Mouse (Mus musculus) embryonic facial prominence, embryonic 12.5 days (tissue): ENCODE measurements around the gene Camsap2. TPM values are rescaled to one million over a fixed set of nuclear protein-coding genes. Genes with fewer than 3 reads are reported as not detected.
A peak's percentile ranks its signal among the peaks of the same experiment; 100 is the strongest.

ENCODE experiments used
- ATAC-seq: fragments of 200-750 bp; cut with Nextera tagmentation; 2 replicates; pipeline ENCODE4 v1.8.0; 2017; ENCODE audit not compliant: insufficient number of reproducible peaks, insufficient read depth, low FRiP score, low TSS enrichment
- H3K27ac ChIP-seq: fragments of 300-500 bp; sonication (generic); 2 replicates; pipeline ENCODE4 v1.5.1; 2016; ENCODE audit warnings: mild to moderate bottlenecking
- H3K27me3 ChIP-seq: fragments of 300-500 bp; sonication (generic); 2 replicates; pipeline ENCODE4 v1.6.1; 2016; ENCODE audit warnings: mild to moderate bottlenecking, moderate library complexity
- H3K36me3 ChIP-seq: fragments of 300-500 bp; sonication (generic); 2 replicates; pipeline ENCODE4 v1.6.1; 2016; ENCODE audit warnings: mild to moderate bottlenecking
- H3K4me1 ChIP-seq: fragments of 300-500 bp; sonication (generic); 2 replicates; pipeline ENCODE4 v1.6.1; 2016
- H3K4me2 ChIP-seq: fragments of 300-500 bp; sonication (generic); replicated peaks from 2 replicates; pipeline ENCODE4 v1.6.1; 2016; ENCODE audit warnings: mild to moderate bottlenecking, moderate library complexity
- H3K4me3 ChIP-seq: fragments of 300-500 bp; sonication (generic); 2 replicates; pipeline ENCODE4 v1.5.1; 2016; ENCODE audit warnings: mild to moderate bottlenecking
- H3K9ac ChIP-seq: fragments of 300-500 bp; sonication (generic); 2 replicates; pipeline ENCODE4 v1.6.1; 2016; ENCODE audit warnings: mild to moderate bottlenecking, moderate library complexity
- H3K9me3 ChIP-seq: fragments of 300-500 bp; sonication (generic); 2 replicates; pipeline ENCODE4 v1.6.1; 2016; ENCODE audit warnings: mild to moderate bottlenecking, moderate library complexity
- WGBS: fragments of 180-500 bp; shearing (Covaris S2); methylation state at CpG from one replicate; pipeline ENCODE4 v1.1.7; 2016; 5-methylcytosine and 5-hydroxymethylcytosine counted together
- polyA plus RNA-seq: library from polyadenylated mRNA; unstranded; fragments of >200 nt; fragmentation: Nextera tagmentation; extraction: Ambion mirVana; gene quantifications from 2 replicates; pipeline ENCODE4 v1.2.1, GENCODE M21; 2016

Gene Camsap2
- polyA plus RNA-seq, 1 experiment from 2014 or later: 17.1 TPM

- under 1% methylated on average over 9 of the region's 9 CpGs for WGBS
- H3K27me3 ChIP-seq: no peaks in the 10 kb centered on the region
- H3K4me3 ChIP-seq: peak overlapping the region; percentile 68
- 0 out of 2 replicates have a peak, but pooled peaks cover 5% of the 10 kb centered on the region for H3K36me3 ChIP-seq
- peak overlapping the region; percentile 81 for H3K4me2 ChIP-seq
- peak overlapping the region; percentile 80 for H3K27ac ChIP-seq
- H3K9ac ChIP-seq: peak overlapping the region; percentile 67
- peaks cover 42% of the 10 kb centered on the region for H3K4me1 ChIP-seq
- H3K9me3 ChIP-seq: no peaks in the 10 kb centered on the region
- ATAC-seq: no peak
Observed at GRCm38 (mm10) chr1:136232285-136232926, 113.5 kb downstream of the Camsap2 start.

DNA sequence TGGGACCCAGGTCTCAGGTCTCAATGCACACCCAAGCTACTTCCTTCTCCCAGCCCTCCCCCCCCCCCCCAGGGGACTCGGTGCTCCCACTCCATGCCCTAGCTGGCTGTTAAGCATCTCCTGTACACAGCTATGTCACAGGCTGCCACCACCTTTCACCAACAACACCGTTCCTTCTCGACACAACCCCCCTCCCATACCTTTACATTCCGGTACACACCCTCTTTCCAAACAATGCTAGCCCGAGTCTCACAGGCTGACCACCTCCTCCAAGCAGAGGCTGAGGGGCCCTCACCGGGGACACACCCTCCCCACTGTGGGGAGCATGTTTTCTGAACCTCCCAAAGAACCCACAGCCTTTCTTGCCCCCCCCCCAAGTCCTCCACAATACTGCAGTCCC is 114.3 kb downstream of the Camsap2 start:
- Histone ChIP-seq H3K9me3 (no peaks in the 10 kb centered on the region), H3K27me3 (no peaks in the 10 kb centered on the region), H3K4me1 (peaks cover 42% of the 10 kb centered on the region), H3K4me2 (peak overlapping the region; percentile 81), H3K4me3 (peak overlapping the region; percentile 68), H3K9ac (peak overlapping the region; percentile 59), H3K27ac (peak overlapping the region; percentile 58), H3K36me3 (peaks cover 13% of the 10 kb centered on the region)
- no peak for ATAC-seq
- WGBS: 2% methylated on average over 6 of the region's 6 CpGs

GRCm38 (mm10) chr1:136230201-136230600 is 115.7 kb downstream of the Camsap2 start:
- H3K4me3 ChIP-seq: peak overlapping the region; percentile 20; the same call in 1 of the 2 replicates
- peak overlapping the region; percentile 72 for H3K27ac ChIP-seq
- WGBS: 23% methylated on average over 11 of the region's 11 CpGs
- H3K27me3 ChIP-seq: no peaks in the 10 kb centered on the region
- peaks cover 27% of the 10 kb centered on the region for H3K36me3 ChIP-seq
- no peak for ATAC-seq
- peak overlapping the region; percentile 33; the same call in 1 of the 2 replicates for H3K9ac ChIP-seq
- H3K9me3 ChIP-seq: no peaks in the 10 kb centered on the region
- H3K4me1 ChIP-seq: peaks cover 42% of the 10 kb centered on the region
- peak overlapping the region; percentile 81 for H3K4me2 ChIP-seq

GRCm38 (mm10) chr1:136229040-136229373 is 116.9 kb downstream of the Camsap2 start:
- ATAC-seq: no peak
- 19% methylated on average over 6 of the region's 6 CpGs for WGBS
- Histone ChIP-seq H3K9me3 (no peaks in the 10 kb centered on the region), H3K4me2 (peak overlapping the region; percentile 7; the same call in 1 of the 2 replicates), H3K4me3 (no peak overlapping the region), H3K36me3 (peaks cover 39% of the 10 kb centered on the region), H3K27me3 (no peaks in the 10 kb centered on the region), H3K27ac (no peak overlapping the region; the same call in 1 of the 2 replicates), H3K9ac (no peak overlapping the region), H3K4me1 (peaks cover 42% of the 10 kb centered on the region)

GRCm38 (mm10) chr1:136228328-136229039 is 117.4 kb downstream of the Camsap2 start:
- H3K27me3 ChIP-seq: no peaks in the 10 kb centered on the region
- no peak overlapping the region for H3K9ac ChIP-seq
- peaks cover 42% of the 10 kb centered on the region for H3K4me1 ChIP-seq
- H3K36me3 ChIP-seq: peaks cover 44% of the 10 kb centered on the region
- ATAC-seq: no peak
- WGBS: 20% methylated on average over 13 of the region's 13 CpGs
- H3K27ac ChIP-seq: no peak overlapping the region; the same call in 1 of the 2 replicates
- H3K4me2 ChIP-seq: peak overlapping the region; percentile 7
- H3K9me3 ChIP-seq: no peaks in the 10 kb centered on the region
- no peak overlapping the region for H3K4me3 ChIP-seq

DNA sequence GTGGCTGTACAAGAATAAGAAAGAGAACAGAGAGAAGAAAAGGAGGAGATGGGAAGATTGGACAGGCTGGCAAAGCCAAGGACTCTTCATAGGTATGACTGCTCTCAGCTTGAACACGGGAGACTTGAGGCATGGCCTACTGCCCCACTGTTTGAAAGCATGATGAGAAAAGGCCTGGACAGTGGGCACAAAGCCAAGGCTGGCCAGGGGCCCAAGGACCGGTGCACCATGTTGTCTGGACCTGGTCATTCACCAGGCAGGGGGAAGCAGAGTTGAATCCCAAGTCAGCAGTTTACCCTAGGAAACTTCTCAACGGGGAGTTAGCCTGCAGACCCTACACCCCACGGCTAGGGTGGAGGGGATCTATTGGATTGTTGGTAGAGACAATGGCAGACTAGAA is 118.0 kb downstream of the Camsap2 start:
- peak overlapping the region; percentile 7; the same call in 1 of the 2 replicates for H3K4me2 ChIP-seq
- peaks cover 42% of the 10 kb centered on the region for H3K4me1 ChIP-seq
- H3K36me3 ChIP-seq: peaks cover 48% of the 10 kb centered on the region
- ATAC-seq: no peak
- WGBS: 76% methylated on average over 4 of the region's 4 CpGs
- no peak overlapping the region for H3K27ac ChIP-seq
- no peak overlapping the region for H3K4me3 ChIP-seq
- H3K9me3 ChIP-seq: no peaks in the 10 kb centered on the region
- no peaks in the 10 kb centered on the region for H3K27me3 ChIP-seq
- no peak overlapping the region for H3K9ac ChIP-seq

- no peak overlapping the region for H3K27ac ChIP-seq
- H3K36me3 ChIP-seq: peaks cover 52% of the 10 kb centered on the region
- WGBS: 95% methylated on average over 8 of the region's 8 CpGs
- no peak overlapping the region for H3K4me2 ChIP-seq
- no peak for ATAC-seq
- no peaks in the 10 kb centered on the region for H3K27me3 ChIP-seq
- H3K9ac ChIP-seq: no peak overlapping the region
- H3K4me3 ChIP-seq: no peak overlapping the region
- no peaks in the 10 kb centered on the region for H3K9me3 ChIP-seq
- peaks cover 39% of the 10 kb centered on the region for H3K4me1 ChIP-seq
Observed at GRCm38 (mm10) chr1:136226626-136227025, 119.3 kb downstream of the Camsap2 start.

GRCm38 (mm10) chr1:136225846-136226245 is 120.1 kb downstream of the Camsap2 start:
- Histone ChIP-seq H3K9me3 (no peaks in the 10 kb centered on the region), H3K27ac (no peak overlapping the region), H3K4me2 (no peak overlapping the region), H3K36me3 (peaks cover 60% of the 10 kb centered on the region), H3K4me3 (no peak overlapping the region), H3K9ac (no peak overlapping the region), H3K4me1 (peaks cover 31% of the 10 kb centered on the region), H3K27me3 (no peaks in the 10 kb centered on the region)
- no peak for ATAC-seq
- WGBS: 94% methylated on average over 8 of the region's 8 CpGs

DNA sequence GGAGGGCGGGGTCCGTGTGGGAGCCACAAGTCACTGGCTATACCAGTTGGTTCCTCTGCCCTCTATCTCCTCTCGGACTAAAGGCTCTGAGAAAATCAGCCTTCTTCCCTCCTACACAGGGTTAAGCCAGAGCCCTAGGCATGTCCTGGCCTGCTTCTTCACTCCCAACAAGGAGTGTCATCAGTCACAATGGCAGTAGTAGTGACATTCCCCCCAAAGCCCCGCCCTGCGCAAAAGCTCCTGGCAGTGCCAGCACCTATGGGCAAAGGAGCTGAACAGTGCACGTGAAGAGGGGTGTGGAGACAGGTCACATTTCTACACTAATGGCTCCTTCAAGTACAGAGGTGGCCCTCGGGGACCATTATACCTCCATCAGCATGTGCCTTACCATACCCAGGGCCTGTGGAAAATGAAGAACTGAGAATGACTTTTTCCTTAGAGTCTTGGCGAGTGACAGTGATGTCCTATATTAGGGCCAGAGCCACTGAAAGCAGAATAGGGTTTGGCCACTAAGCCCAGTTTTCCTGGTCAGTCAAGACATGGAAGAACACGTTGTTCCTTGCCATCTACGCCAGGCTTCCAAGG is 122.1 kb downstream of the Camsap2 start:
- H3K4me1 ChIP-seq: peaks cover 11% of the 10 kb centered on the region
- H3K27me3 ChIP-seq: no peaks in the 10 kb centered on the region
- 87% methylated on average over 10 of the region's 10 CpGs for WGBS
- no peak for ATAC-seq
- H3K9me3 ChIP-seq: no peaks in the 10 kb centered on the region
- H3K4me2 ChIP-seq: no peak overlapping the region
- no peak overlapping the region for H3K4me3 ChIP-seq
- H3K36me3 ChIP-seq: peaks cover 79% of the 10 kb centered on the region
- H3K9ac ChIP-seq: no peak overlapping the region
- H3K27ac ChIP-seq: no peak overlapping the region

DNA sequence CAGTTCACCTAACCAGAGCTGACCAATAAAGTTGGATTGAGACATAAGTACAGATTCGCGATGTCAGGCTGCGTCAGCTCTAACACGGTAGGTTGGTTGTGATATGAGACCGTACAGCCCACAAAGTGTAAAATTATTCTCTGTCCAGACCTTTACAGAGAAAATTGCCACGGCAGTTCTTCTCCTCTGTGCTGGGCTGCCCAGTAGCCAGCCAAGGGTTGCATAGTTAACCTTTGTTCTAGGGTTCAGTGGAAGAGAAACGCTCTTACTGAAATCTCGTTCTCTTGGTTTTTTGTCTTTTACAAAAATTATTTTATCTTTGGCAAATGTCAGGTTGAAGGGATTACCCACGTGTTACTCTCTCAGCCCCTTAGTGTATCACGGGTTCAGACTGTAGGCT is 123.5 kb downstream of the Camsap2 start:
- Histone ChIP-seq H3K27me3 (no peaks in the 10 kb centered on the region), H3K4me2 (no peak overlapping the region), H3K9ac (no peak overlapping the region), H3K27ac (no peak overlapping the region), H3K4me1 (no peaks in the 10 kb centered on the region), H3K9me3 (no peaks in the 10 kb centered on the region), H3K36me3 (peaks cover 88% of the 10 kb centered on the region), H3K4me3 (no peak overlapping the region)
- no peak for ATAC-seq
- 87% methylated on average over 10 of the region's 10 CpGs for WGBS

DNA sequence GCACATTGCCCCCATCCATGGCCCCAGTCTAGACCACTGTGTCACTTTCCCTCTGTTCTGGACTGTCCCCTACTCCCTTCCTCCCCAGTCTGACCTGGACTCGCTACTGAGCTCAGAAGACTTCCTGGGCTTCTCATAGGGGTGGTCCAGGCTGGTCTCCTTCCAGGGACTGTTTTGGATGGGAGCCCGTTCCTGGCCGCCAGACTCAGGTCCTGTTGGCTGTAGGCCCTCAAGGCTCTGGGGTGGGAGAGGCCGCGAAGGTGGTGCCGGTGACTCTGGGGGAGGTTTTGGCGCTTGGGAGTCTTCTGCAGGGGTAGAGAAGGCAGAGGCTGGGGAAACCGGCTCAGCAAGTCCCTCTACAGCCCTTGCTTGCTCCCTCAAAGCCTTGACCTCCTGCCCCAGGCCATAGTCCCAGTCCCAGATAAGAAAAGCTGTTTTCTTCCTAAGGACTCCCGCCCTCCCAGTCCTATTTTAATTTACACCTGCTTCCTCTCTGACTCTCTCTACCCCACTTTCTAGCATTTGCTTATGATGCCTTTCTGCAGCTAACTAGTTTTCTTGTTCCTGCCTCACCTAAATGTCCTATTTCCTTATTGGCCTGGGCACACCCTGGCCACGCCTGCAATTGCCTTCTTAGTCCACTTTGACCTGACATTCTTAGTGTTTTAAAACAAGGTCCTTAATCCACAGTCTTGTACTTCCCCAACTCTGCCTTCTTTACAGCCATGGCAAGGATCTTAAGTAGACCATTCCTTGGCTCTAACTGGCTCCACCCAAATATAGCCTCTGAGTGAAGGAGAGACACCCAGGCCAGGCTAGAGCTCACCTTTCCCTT is 125.7 kb downstream of the Camsap2 start:
- Histone ChIP-seq H3K4me2 (no peak overlapping the region), H3K4me3 (no peak overlapping the region), H3K9ac (no peak overlapping the region), H3K36me3 (peaks cover 83% of the 10 kb centered on the region), H3K4me1 (no peaks in the 10 kb centered on the region), H3K27ac (no peak overlapping the region), H3K27me3 (no peaks in the 10 kb centered on the region), H3K9me3 (no peaks in the 10 kb centered on the region)
- ATAC-seq: no peak
- WGBS: 83% methylated on average over 10 of the region's 10 CpGs
